Mouse (Mus musculus) limb, embryonic 13.5 days (tissue): Measurements from ENCODE around the gene Tiam1. TPM values are rescaled to one million over a fixed set of nuclear protein-coding genes. Genes with fewer than 3 reads are reported as not detected.
"Not testable (repeated sequence)": the region's sequence is repeated elsewhere in the genome, so short reads cannot be mapped to it uniquely, and the experiment has no call there.

Experiments
- ATAC-seq: fragments of 200-750 bp; cut with Nextera tagmentation; 2 replicates; pipeline ENCODE4 v1.8.0; 2017; ENCODE audit warnings: low read depth, moderate number of reproducible peaks, moderate TSS enrichment; ENCODE audit not compliant: low FRiP score
- H3K27ac ChIP-seq: fragments of 300-500 bp; sonication (generic); 2 replicates; pipeline ENCODE4 v1.5.1; 2015; ENCODE audit warnings: inconsistent platforms, mild to moderate bottlenecking, moderate library complexity
- H3K27me3 ChIP-seq: fragments of 300-500 bp; sonication (generic); 2 replicates; pipeline ENCODE4 v1.6.1; 2015; ENCODE audit warnings: mild to moderate bottlenecking, inconsistent platforms
- H3K36me3 ChIP-seq: fragments of 300-500 bp; sonication (generic); 2 replicates; pipeline ENCODE4 v1.6.1; 2015; ENCODE audit warnings: inconsistent platforms, mild to moderate bottlenecking, moderate library complexity
- H3K4me1 ChIP-seq: fragments of 300-500 bp; sonication (generic); 2 replicates; pipeline ENCODE4 v1.6.1; 2015; ENCODE audit warnings: inconsistent platforms
- H3K4me2 ChIP-seq: fragments of 300-500 bp; sonication (generic); replicated peaks from 2 replicates; pipeline ENCODE4 v1.6.1; 2015; ENCODE audit warnings: inconsistent platforms, mild to moderate bottlenecking, moderate library complexity
- H3K4me3 ChIP-seq: fragments of 300-500 bp; sonication (generic); 2 replicates; pipeline ENCODE4 v1.5.1; 2015; ENCODE audit warnings: moderate library complexity, mild to moderate bottlenecking, inconsistent platforms
- H3K9ac ChIP-seq: fragments of 300-500 bp; sonication (generic); 2 replicates; pipeline ENCODE4 v1.6.1; 2015; ENCODE audit warnings: mild to moderate bottlenecking, inconsistent platforms
- H3K9me3 ChIP-seq: fragments of 300-500 bp; sonication (generic); 2 replicates; pipeline ENCODE4 v1.6.1; 2016; ENCODE audit warnings: inconsistent platforms
- WGBS: fragments of 180-500 bp; shearing (Covaris S2); methylation state at CpG from one replicate; pipeline ENCODE4 v1.1.7; 2015; 5-methylcytosine and 5-hydroxymethylcytosine counted together
- polyA plus RNA-seq: library from polyadenylated mRNA; unstranded; fragments of >200 nt; fragmentation: Nextera tagmentation; extraction: Ambion mirVana; gene quantifications from 2 replicates; pipeline ENCODE4 v1.2.1, GENCODE M21; 2015

Gene Tiam1
- polyA plus RNA-seq, 1 experiment from 2014 or later, result 55.0 TPM

GRCm38 (mm10) chr16:90073510-90073909 is 70.1 kb downstream of the Tiam1 start:
- H3K4me2 ChIP-seq, result no peak overlapping the region
- H3K27ac ChIP-seq, result no peak overlapping the region
- no peaks in the 10 kb centered on the region for H3K9me3 ChIP-seq
- no peak for ATAC-seq
- no peaks in the 10 kb centered on the region for H3K27me3 ChIP-seq
- no peak overlapping the region for H3K4me3 ChIP-seq
- no peak overlapping the region for H3K9ac ChIP-seq
- 60% methylated on average over 7 of the region's 7 CpGs for WGBS
- peaks cover 51% of the 10 kb centered on the region for H3K4me1 ChIP-seq
- H3K36me3 ChIP-seq, result no peaks in the 10 kb centered on the region

- Histone ChIP-seq H3K4me1 (peaks cover 57% of the 10 kb centered on the region), H3K4me3 (no peak overlapping the region), H3K9me3 (no peaks in the 10 kb centered on the region), H3K9ac (no peak overlapping the region), H3K27ac (no peak overlapping the region), H3K36me3 (no peaks in the 10 kb centered on the region), H3K4me2 (no peak overlapping the region), H3K27me3 (no peaks in the 10 kb centered on the region)
- 57% methylated on average over 15 of the region's 15 CpGs for WGBS
- ATAC-seq, result no peak
Measured at GRCm38 (mm10) chr16:90072651-90073050, 70.9 kb downstream of the Tiam1 start.

GRCm38 (mm10) chr16:90071125-90071524 is 72.4 kb downstream of the Tiam1 start:
- H3K4me3 ChIP-seq, H3K4me2 ChIP-seq, H3K9me3 ChIP-seq, H3K9ac ChIP-seq, H3K36me3 ChIP-seq, H3K27me3 ChIP-seq: not testable (repeated sequence)
- H3K4me1 ChIP-seq, result peaks cover 58% of the 10 kb centered on the region
- peak; percentile 86; the same call in 1 of the 2 replicates for ATAC-seq
- peak overlapping the region; percentile 65 for H3K27ac ChIP-seq

DNA sequence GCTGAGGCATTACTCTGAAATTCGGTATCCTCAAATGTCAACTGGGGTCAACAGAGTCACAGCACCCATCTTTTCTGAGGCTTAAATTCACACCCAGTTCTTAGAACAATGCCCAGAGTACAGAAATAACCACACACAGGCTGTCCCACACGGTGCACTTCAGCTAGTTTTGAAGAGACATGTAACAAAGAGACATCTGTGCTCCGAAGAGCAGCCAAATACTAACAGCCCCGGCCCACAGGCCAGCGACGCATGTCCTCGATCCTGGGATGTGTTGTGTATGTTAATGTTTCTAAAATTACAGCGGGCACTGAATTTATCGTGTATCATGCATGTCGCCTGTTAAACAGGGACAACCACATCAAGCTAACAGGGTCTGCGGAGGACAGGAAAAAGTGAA is 73.5 kb downstream of the Tiam1 start:
- Histone ChIP-seq H3K4me3 (no peak overlapping the region), H3K27ac (no peak overlapping the region; the same call in 1 of the 2 replicates), H3K9me3 (no peaks in the 10 kb centered on the region), H3K27me3 (no peaks in the 10 kb centered on the region), H3K9ac (no peak overlapping the region), H3K36me3 (0 out of 2 replicates have a peak, but pooled peaks cover 2% of the 10 kb centered on the region), H3K4me1 (peaks cover 58% of the 10 kb centered on the region), H3K4me2 (no peak overlapping the region)
- ATAC-seq, result no peak
- 89% methylated on average over 11 of the region's 11 CpGs for WGBS

DNA sequence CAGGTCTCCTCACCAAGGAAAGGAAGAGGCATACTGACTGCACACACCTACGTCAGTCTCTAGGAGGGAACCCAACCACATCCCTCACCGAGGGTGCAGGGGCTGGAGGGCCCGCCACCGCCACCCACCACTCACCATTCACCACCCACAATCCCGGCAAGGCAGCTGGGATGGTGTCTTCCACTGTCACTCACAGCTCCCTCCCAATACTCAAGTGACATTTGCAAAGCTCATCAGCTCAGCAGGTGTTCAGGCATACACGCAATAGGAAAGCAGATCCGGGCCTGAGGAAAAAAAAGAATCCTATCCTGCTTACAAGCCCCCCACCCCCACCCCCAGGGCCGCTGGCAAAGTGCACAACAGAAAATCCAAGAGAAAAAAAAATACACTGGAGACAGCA is 74.4 kb downstream of the Tiam1 start:
- no peak overlapping the region for H3K4me3 ChIP-seq
- H3K27ac ChIP-seq, result no peak overlapping the region
- H3K4me1 ChIP-seq, result peaks cover 57% of the 10 kb centered on the region
- no peak overlapping the region for H3K4me2 ChIP-seq
- 68% methylated on average over 8 of the region's 8 CpGs for WGBS
- no peaks in the 10 kb centered on the region for H3K27me3 ChIP-seq
- no peak overlapping the region for H3K9ac ChIP-seq
- ATAC-seq, result no peak
- peaks cover 11% of the 10 kb centered on the region for H3K36me3 ChIP-seq
- no peaks in the 10 kb centered on the region for H3K9me3 ChIP-seq

DNA sequence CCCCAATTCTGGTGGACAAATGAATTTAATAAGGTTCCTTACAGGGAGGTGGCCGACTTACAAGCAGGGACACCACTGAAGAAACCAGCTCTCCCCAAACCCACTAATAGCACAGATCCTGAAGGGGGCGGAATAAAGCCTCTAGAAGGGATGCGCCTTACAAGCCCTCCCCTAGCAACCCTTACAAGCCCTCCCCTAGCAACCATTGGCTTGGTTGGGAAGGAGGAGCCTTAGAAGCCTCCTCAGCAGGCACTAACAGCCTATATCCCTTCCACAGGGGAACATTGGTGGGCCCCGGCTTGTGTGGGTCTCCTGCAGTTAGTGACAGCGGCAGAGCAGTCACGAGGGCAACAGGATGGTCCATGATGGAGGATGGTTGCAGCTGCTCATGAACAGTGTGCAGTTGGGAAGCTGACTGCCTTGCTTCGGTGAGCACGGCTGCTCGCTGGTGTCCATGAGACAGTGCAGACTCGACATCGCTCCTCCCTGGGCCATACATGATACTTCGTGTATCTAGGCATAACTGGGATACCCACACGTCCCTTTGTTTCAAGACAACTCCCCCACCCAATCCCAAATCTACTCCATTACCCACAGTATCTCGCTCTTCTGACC is 90.6 kb downstream of the Tiam1 start:
- Histone ChIP-seq H3K9ac (no peak overlapping the region), H3K27ac (no peak overlapping the region), H3K27me3 (no peaks in the 10 kb centered on the region), H3K36me3 (peaks cover 9% of the 10 kb centered on the region), H3K4me3 (no peak overlapping the region), H3K9me3 (no peaks in the 10 kb centered on the region), H3K4me2 (no peak overlapping the region), H3K4me1 (peaks cover 10% of the 10 kb centered on the region; the same call in 1 of the 2 replicates)
- ATAC-seq, result 0 out of 2 replicates have a peak, but pooled peaks have one; percentile 32
- WGBS, result 77% methylated on average over 14 of the region's 14 CpGs

DNA sequence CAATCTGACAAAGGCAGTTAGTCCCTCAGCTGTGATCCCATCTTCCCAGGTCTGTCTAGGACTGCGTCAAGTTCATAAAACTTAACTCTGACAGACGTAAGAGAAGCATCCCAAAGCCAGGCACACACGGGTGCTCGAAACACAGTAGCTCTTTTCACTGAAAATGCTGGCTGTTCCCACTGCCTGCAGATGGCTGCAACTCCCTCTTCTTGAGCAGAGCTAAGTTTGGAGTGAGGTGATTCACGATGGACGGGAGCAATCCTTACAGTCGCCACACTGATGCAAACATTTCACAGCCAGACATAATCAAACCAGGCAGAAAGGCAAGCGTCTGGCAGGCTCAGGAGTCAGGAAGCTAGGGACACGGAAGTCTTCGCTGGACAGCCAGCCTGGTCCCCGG is 91.2 kb downstream of the Tiam1 start:
- Histone ChIP-seq H3K9me3 (no peaks in the 10 kb centered on the region), H3K9ac (no peak overlapping the region), H3K36me3 (peaks cover 9% of the 10 kb centered on the region), H3K4me3 (no peak overlapping the region), H3K27ac (no peak overlapping the region; the same call in 1 of the 2 replicates), H3K4me1 (peaks cover 10% of the 10 kb centered on the region; the same call in 1 of the 2 replicates), H3K4me2 (no peak overlapping the region), H3K27me3 (no peaks in the 10 kb centered on the region)
- no peak for ATAC-seq
- 69% methylated on average over 11 of the region's 11 CpGs for WGBS

DNA sequence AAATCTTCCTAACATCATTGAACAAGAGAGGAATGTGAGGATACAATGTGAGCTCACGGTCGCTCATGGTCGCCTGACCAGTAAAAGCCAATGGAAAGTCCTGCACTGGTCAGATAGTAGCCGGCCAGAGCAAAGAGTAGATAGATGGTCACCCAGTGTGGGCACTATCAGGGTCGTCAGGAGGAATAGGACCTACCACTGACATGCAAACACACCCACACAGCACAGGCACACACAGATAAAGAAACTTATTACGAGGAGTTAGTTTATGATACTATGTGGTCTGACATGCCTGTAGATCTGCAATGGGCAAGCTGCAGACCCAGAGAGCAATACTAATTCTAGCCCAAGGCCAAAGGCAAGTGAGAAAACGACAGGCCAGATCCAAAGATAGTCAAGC is 92.5 kb downstream of the Tiam1 start:
- Histone ChIP-seq H3K27me3 (no peaks in the 10 kb centered on the region), H3K27ac (no peak overlapping the region), H3K4me3 (no peak overlapping the region), H3K9ac (no peak overlapping the region), H3K4me2 (no peak overlapping the region), H3K4me1 (peaks cover 17% of the 10 kb centered on the region; the same call in 1 of the 2 replicates), H3K36me3 (peaks cover 8% of the 10 kb centered on the region), H3K9me3 (no peaks in the 10 kb centered on the region)
- WGBS, result 90% methylated on average over 7 of the region's 7 CpGs
- ATAC-seq, result no peak

- peaks cover 17% of the 10 kb centered on the region; the same call in 1 of the 2 replicates for H3K4me1 ChIP-seq
- H3K4me2 ChIP-seq, result no peak overlapping the region
- H3K27me3 ChIP-seq, result no peaks in the 10 kb centered on the region
- no peak overlapping the region for H3K9ac ChIP-seq
- WGBS, result 89% methylated on average over 6 of the region's 6 CpGs
- H3K27ac ChIP-seq, result no peak overlapping the region
- H3K36me3 ChIP-seq, result peaks cover 6% of the 10 kb centered on the region; the same call in 1 of the 2 replicates
- H3K4me3 ChIP-seq, result no peak overlapping the region
- H3K9me3 ChIP-seq, result no peaks in the 10 kb centered on the region
- ATAC-seq, result no peak
Measured at GRCm38 (mm10) chr16:90047841-90048240, 95.7 kb downstream of the Tiam1 start.

- peak; percentile 37; the same call in 1 of the 2 replicates for ATAC-seq
- Histone ChIP-seq H3K4me2 (no peak overlapping the region), H3K27me3 (no peaks in the 10 kb centered on the region), H3K36me3 (peaks cover 5% of the 10 kb centered on the region; the same call in 1 of the 2 replicates), H3K27ac (no peak overlapping the region), H3K4me1 (peaks cover 14% of the 10 kb centered on the region; the same call in 1 of the 2 replicates), H3K9ac (no peak overlapping the region), H3K4me3 (no peak overlapping the region), H3K9me3 (no peaks in the 10 kb centered on the region)
- WGBS, result 55% methylated on average over 12 of the region's 12 CpGs
Measured at GRCm38 (mm10) chr16:90046494-90047158, 96.9 kb downstream of the Tiam1 start.

DNA sequence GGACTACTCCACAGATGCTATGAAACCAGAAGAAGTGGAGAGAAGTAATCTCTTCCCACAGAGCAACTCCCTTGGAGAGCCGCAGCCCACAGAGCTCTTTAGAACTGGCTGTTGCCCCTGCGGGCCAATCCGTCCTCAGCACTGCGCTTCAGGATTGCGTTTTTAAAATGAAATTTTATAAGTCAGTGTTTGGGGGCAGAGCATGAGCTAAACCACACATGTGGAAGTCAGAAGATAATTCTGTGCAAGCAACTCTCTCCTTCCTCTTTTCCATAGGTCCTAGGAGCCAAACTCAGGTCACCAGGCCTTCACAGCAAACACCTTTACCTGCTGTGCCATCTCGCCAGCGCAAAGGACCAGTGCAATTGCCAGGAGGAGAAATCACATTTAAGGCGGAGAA is 98.0 kb downstream of the Tiam1 start:
- Histone ChIP-seq H3K9me3 (no peaks in the 10 kb centered on the region), H3K27me3 (no peaks in the 10 kb centered on the region), H3K36me3 (peaks cover 4% of the 10 kb centered on the region; the same call in 1 of the 2 replicates), H3K4me1 (peaks cover 14% of the 10 kb centered on the region; the same call in 1 of the 2 replicates), H3K4me2 (no peak overlapping the region), H3K9ac (no peak overlapping the region), H3K4me3 (no peak overlapping the region), H3K27ac (no peak overlapping the region)
- ATAC-seq, result no peak
- 87% methylated on average over 8 of the region's 8 CpGs for WGBS

GRCm38 (mm10) chr16:90044004-90044754 is 99.4 kb downstream of the Tiam1 start:
- H3K36me3 ChIP-seq, result peaks cover 4% of the 10 kb centered on the region; the same call in 1 of the 2 replicates
- H3K27me3 ChIP-seq, result no peaks in the 10 kb centered on the region
- no peak for ATAC-seq
- no peak overlapping the region for H3K4me2 ChIP-seq
- 87% methylated on average over 21 of the region's 21 CpGs for WGBS
- H3K9me3 ChIP-seq, result no peaks in the 10 kb centered on the region
- H3K27ac ChIP-seq, result no peak overlapping the region
- peaks cover 14% of the 10 kb centered on the region; the same call in 1 of the 2 replicates for H3K4me1 ChIP-seq
- no peak overlapping the region for H3K4me3 ChIP-seq
- no peak overlapping the region for H3K9ac ChIP-seq
